Mouse (Mus musculus): ENCODE measurements around the gene Gm14781.
"Not testable (repeated sequence)": the region's sequence is repeated elsewhere in the genome, so short reads cannot be mapped to it uniquely, and the experiment has no call there.

The Gm14781 gene

GRCm38 (mm10) chrX:91631894-91632293 lies at the start of gene Gm14781:
Gene Gm14781 (plus strand): TSS chrX:91632194.
- not testable (repeated sequence) for DNase-seq (ENCODE audit: low read depth)

- not testable (repeated sequence) for DNase-seq (ENCODE audit: low read depth)
These were observed 23.1 kb downstream of the Gm14781 start for GRCm38 (mm10) chrX:91654964-91655575.
